Mouse (Mus musculus) forebrain, postnatal 0 days (tissue): ENCODE data around the gene Xpo4. TPM values are rescaled to one million over a fixed set of nuclear protein-coding genes. Genes with fewer than 3 reads are reported as not detected.
"Not testable (repeated sequence)": the region's sequence is repeated elsewhere in the genome, so short reads cannot be mapped to it uniquely, and the experiment has no call there.

Experiments used
- ATAC-seq: fragments of 200-750 bp; cut with Nextera tagmentation; 2 replicates; pipeline ENCODE4 v1.8.0; 2017; ENCODE audit warnings: mild to moderate bottlenecking, moderate library complexity
- DNase-seq: peaks from one replicate; pipeline ENCODE4 v3.0.0-alpha.2; 2015
- H3K27ac ChIP-seq: fragments of 300-500 bp; sonication (generic); 2 replicates; pipeline ENCODE4 v1.5.1; 2014; ENCODE audit warnings: low read depth, mild to moderate bottlenecking, antibody characterized with exemption, low read length, moderate library complexity, mixed read lengths
- H3K27me3 ChIP-seq: fragments of 300-500 bp; sonication (generic); 2 replicates; pipeline ENCODE4 v1.6.1; 2014; ENCODE audit warnings: mild to moderate bottlenecking, low read length, mixed read lengths; ENCODE audit not compliant: insufficient read depth
- H3K36me3 ChIP-seq: fragments of 300-500 bp; sonication (generic); 2 replicates; pipeline ENCODE4 v1.6.1; 2014; ENCODE audit warnings: mild to moderate bottlenecking, moderate library complexity; ENCODE audit not compliant: insufficient read depth
- H3K4me1 ChIP-seq: fragments of 300-500 bp; sonication (generic); 2 replicates; pipeline ENCODE4 v1.6.1; 2014; ENCODE audit warnings: antibody characterized with exemption; ENCODE audit not compliant: insufficient read depth
- H3K4me2 ChIP-seq: fragments of 300-500 bp; sonication (generic); 2 replicates; pipeline ENCODE4 v1.6.1; 2014; ENCODE audit warnings: low read depth, mild to moderate bottlenecking, moderate library complexity
- H3K4me3 ChIP-seq: fragments of 300-500 bp; sonication (generic); 2 replicates; pipeline ENCODE4 v1.5.1; 2014; ENCODE audit warnings: low read depth, low read length, mixed read lengths
- H3K9ac ChIP-seq: fragments of 300-500 bp; sonication (generic); 2 replicates; pipeline ENCODE4 v1.6.1; 2014; ENCODE audit warnings: mild to moderate bottlenecking
- H3K9me3 ChIP-seq: fragments of 300-500 bp; sonication (generic); 2 replicates; pipeline ENCODE4 v1.6.1; 2016; ENCODE audit warnings: low read length
- CTCF ChIP-seq: sonication (generic); IDR thresholded peaks from 2 replicates; pipeline ENCODE4 v1.5.1; 2016; ENCODE audit warnings: antibody characterized with exemption, control low read depth, low read depth
- WGBS: fragments of 180-500 bp; shearing (Covaris S2); extraction: QIAGEN DNeasy Blood & Tissue Kit; methylation state at CpG from one replicate; pipeline ENCODE4 v1.1.7; 2014; 5-methylcytosine and 5-hydroxymethylcytosine counted together
- polyA plus RNA-seq: library from polyadenylated mRNA; unstranded; fragments of >200 nt; fragmentation: Nextera tagmentation; extraction: Ambion mirVana; gene quantifications from 2 replicates; pipeline ENCODE4 v1.2.1, GENCODE M21; 2015
- total RNA-seq: library from RNA; depleted of rRNA; stranded (reverse); fragments of >200 nt; gene quantifications from 2 replicates; pipeline ENCODE4 v1.2.3, GENCODE M21; 2014

Xpo4 gene
- total and polyA plus RNA-seq, 2 experiments from 2014 or later: 8.5 to 18.9 TPM

DNA sequence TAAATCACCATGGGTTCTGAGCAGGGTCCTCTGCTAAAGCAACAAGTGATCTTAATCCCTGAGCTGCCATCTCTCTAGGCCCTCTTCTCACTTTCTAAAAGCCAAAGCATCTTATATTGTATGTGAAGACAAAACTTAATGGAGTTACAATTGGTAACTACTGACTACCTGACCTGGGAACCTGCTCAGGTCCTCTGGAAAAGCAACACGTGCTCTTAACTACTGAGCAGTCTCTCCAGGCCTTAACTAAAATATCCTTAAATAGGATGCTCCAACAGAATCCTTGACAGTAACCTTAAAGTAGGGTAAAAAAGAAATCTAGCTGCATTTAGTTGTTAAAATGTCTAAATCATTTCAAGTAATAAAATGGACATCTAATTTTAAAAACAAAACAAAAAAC is 1.6 kb downstream of the Xpo4 start:
- Histone ChIP-seq H3K27me3 (no peaks in the 10 kb centered on the region), H3K9me3 (no peaks in the 10 kb centered on the region), H3K27ac (no peak overlapping the region), H3K36me3 (no peaks in the 10 kb centered on the region), H3K4me2 (peak overlapping the region; percentile 69), H3K4me3 (peak overlapping the region; percentile 86), H3K9ac (no peak overlapping the region), H3K4me1 (peaks cover 12% of the 10 kb centered on the region; the same call in 1 of the 2 replicates)
- ATAC-seq (no peak), DNase-seq (no peak)
- TF ChIP-seq CTCF: no peak
- 24% methylated on average over 1 of the region's 1 CpGs for WGBS

DNA sequence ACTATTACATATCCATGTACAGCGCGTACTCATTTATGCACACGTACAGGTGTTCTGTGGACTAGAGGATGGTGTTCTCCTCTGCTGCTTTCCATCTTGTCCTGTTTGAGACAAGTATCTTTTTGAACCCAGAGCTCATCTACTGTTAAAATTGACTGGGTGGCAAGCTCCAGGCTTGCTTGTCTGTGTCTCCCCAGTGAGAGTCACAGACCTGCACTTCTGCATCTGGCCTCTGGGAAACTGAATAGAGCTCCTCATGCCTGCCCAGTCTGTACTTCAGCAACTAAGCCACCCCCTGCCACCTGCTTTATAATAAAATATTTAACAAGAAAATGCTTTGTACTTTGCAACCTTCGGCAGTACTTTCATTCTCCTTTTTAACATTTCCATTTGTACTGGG is 6.9 kb downstream of the Xpo4 start:
- Histone ChIP-seq H3K9ac (no peak overlapping the region), H3K4me1 (no peaks in the 10 kb centered on the region), H3K9me3 (no peaks in the 10 kb centered on the region), H3K36me3 (no peaks in the 10 kb centered on the region), H3K4me3 (no peak overlapping the region), H3K27me3 (no peaks in the 10 kb centered on the region), H3K4me2 (no peak overlapping the region), H3K27ac (no peak overlapping the region)
- no peak for DNase-seq
- TF ChIP-seq CTCF: 0 out of 2 replicates have a peak, but pooled peaks have one; percentile 19
- WGBS: 96% methylated on average over 4 of the region's 4 CpGs
- no peak for ATAC-seq

DNA sequence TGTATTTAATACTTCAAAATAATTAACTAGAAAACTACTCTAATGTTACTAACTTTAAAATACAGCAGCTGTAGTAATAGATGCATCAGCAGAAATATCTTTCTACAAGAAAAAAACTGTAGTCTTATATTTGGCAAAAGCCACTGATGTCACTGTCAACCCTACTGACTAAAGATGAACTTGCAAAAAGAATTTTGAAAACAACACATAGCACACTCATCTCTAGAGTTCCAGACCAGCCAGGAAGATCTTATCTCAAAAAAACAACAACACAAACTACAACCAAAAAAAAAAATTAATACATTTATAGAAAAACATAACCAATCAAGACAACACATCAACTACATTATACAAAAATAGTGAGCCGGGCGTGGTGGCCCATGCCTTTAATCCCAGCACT is 7.7 kb downstream of the Xpo4 start:
- no peak overlapping the region for H3K4me3 ChIP-seq
- TF ChIP-seq CTCF: no peak
- H3K4me1 ChIP-seq: no peaks in the 10 kb centered on the region
- ATAC-seq (no peak), DNase-seq (no peak)
- H3K9me3 ChIP-seq: no peaks in the 10 kb centered on the region
- no peak overlapping the region for H3K9ac ChIP-seq
- WGBS: 100% methylated on average over 2 of the region's 2 CpGs
- no peaks in the 10 kb centered on the region for H3K36me3 ChIP-seq
- H3K27ac ChIP-seq: no peak overlapping the region
- no peaks in the 10 kb centered on the region for H3K27me3 ChIP-seq
- H3K4me2 ChIP-seq: no peak overlapping the region

DNA sequence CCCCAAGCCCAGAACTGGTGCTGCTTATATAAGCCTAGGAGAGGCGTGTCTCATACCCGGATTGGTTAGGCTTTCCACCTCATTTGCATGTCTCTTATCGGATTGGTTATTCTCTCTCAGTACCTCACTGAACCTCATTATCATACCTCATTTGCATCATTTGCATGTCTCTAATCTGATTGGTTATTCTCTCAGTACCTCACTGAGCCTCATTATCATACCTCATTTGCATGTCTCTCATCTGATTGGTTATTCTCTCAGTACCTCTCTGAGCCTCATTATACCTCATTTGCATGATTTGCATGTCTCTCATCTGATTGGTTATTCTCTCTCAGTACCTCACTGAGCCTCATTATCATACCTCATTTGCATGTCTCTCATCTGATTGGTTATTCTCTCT is 8.7 kb downstream of the Xpo4 start:
- not testable (repeated sequence) for DNase-seq

DNA sequence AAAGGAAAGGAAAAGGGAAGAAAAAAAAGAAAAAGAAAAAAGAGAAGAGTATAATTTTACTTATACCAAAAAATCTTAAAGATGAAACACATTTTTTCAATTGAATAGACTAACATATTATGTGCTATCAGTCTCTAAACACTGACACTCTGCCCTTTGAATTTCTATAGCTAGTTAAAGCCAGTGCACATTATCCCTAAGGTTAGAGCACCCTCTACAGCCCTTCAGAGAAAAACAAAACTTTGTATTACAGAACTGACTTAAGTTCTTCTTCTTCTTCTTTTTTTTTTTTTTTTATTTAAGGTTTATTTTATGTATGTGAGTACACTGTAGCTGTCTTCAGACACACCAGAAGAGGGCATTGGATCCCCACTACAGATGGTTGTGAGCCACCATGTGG is 15.7 kb downstream of the Xpo4 start:
- no peak overlapping the region for H3K4me2 ChIP-seq
- H3K27me3 ChIP-seq: no peaks in the 10 kb centered on the region
- no peak overlapping the region for H3K4me3 ChIP-seq
- no peaks in the 10 kb centered on the region for H3K9me3 ChIP-seq
- ATAC-seq (no peak), DNase-seq (no peak)
- TF ChIP-seq CTCF: peak; percentile 34; the same call in 1 of the 2 replicates
- H3K36me3 ChIP-seq: 0 out of 2 replicates have a peak, but pooled peaks cover 2% of the 10 kb centered on the region
- H3K4me1 ChIP-seq: no peaks in the 10 kb centered on the region
- H3K9ac ChIP-seq: no peak overlapping the region
- no peak overlapping the region for H3K27ac ChIP-seq

More for the DNA sequence above, 8.7 kb downstream of the Xpo4 start:
- not testable (repeated sequence) for H3K27ac ChIP-seq, H3K4me2 ChIP-seq, H3K36me3 ChIP-seq, ATAC-seq, H3K27me3 ChIP-seq, H3K9ac ChIP-seq, H3K4me3 ChIP-seq, H3K9me3 ChIP-seq, H3K4me1 ChIP-seq
- WGBS: 90% methylated on average over 3 of the region's 3 CpGs

DNA sequence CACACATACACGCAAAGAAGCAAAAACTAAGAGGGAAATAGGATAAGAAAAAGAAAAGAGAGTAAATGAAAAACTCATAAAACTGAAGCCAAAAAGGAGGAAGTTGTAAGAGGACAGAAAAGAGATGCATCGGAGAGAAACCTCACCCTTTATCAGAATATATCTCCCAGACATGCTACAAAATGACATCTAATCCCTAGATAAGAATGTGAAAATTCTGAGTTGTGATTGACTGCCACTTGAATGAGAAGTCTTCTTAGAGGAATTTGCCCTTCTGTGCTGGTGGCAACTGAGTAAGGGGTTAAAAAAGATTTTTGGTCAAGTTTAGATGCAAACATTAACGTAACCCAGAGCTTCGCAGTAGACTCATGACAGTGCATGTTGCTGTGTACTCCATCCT is 19.1 kb downstream of the Xpo4 start:
- no peak for ATAC-seq
- WGBS: 95% methylated on average over 4 of the region's 4 CpGs
- Histone ChIP-seq H3K27me3 (no peaks in the 10 kb centered on the region), H3K4me2 (no peak overlapping the region), H3K9ac (no peak overlapping the region), H3K27ac (no peak overlapping the region), H3K4me3 (no peak overlapping the region), H3K9me3 (no peaks in the 10 kb centered on the region), H3K36me3 (0 out of 2 replicates have a peak, but pooled peaks cover 2% of the 10 kb centered on the region), H3K4me1 (no peaks in the 10 kb centered on the region)
- no peak for DNase-seq
- TF ChIP-seq CTCF: no peak

DNA sequence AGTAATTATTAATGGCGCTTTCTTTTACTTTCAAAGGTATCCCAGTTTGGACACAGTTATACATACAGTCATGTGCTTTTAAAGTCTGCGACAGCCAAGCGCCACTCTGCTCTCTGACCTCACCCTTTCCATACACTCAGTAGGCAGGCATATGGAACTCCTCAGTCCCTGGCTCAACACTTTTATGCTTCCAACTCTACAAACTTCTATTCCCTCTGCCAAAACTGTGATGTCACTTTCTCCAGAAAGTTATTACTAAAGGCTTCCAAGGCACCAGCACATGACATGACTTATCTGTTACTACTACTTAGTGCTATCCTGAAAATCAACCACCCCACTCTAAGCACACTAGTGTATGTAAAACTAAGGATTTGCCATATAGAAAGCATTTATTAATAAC is 26.1 kb downstream of the Xpo4 start:
- ATAC-seq: no peak
- H3K4me3 ChIP-seq: no peak overlapping the region
- no peaks in the 10 kb centered on the region for H3K4me1 ChIP-seq

DNA sequence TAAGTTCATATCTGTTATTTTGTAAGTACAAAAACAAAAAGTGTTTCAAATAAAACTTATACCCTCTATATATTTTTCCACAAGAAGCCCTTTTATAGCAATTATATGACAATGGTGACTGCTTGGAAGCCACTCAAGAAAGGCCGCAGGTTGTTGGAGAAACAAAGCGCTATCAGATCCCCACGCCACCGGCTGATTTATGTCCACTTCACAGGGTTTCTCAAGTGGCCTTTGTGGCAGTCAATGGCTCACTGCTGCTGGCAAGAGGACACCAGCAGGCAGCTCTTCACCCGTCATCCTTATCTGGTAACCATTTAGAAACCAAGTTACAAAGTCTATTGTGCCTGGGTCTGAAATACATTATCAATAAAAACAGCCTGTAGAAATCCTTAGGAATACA is 31.1 kb downstream of the Xpo4 start:
- no peaks in the 10 kb centered on the region for H3K9me3 ChIP-seq
- WGBS: 45% methylated on average over 5 of the region's 5 CpGs
- H3K9ac ChIP-seq: no peak overlapping the region
- no peak overlapping the region for H3K4me3 ChIP-seq
- ATAC-seq (no peak), DNase-seq (no peak)
- no peak overlapping the region for H3K27ac ChIP-seq
- no peaks in the 10 kb centered on the region for H3K27me3 ChIP-seq
- H3K4me1 ChIP-seq: no peaks in the 10 kb centered on the region
- TF ChIP-seq CTCF: no peak
- H3K4me2 ChIP-seq: no peak overlapping the region
- H3K36me3 ChIP-seq: no peaks in the 10 kb centered on the region

More for the DNA sequence above, 26.1 kb downstream of the Xpo4 start:
- no peak overlapping the region for H3K4me2 ChIP-seq
- no peaks in the 10 kb centered on the region for H3K27me3 ChIP-seq
- 97% methylated on average over 3 of the region's 3 CpGs for WGBS
- no peak overlapping the region for H3K27ac ChIP-seq
- H3K9me3 ChIP-seq: no peaks in the 10 kb centered on the region
- no peak for DNase-seq
- no peaks in the 10 kb centered on the region for H3K36me3 ChIP-seq
- no peak overlapping the region for H3K9ac ChIP-seq
- no peak for TF ChIP-seq CTCF
